Mouse (Mus musculus) midbrain, embryonic 13.5 days (tissue): ENCODE results near the gene Smim13. TPM values are rescaled to one million over a fixed set of nuclear protein-coding genes. Genes with fewer than 3 reads are reported as not detected.
A peak's percentile ranks its signal among the peaks of the same experiment; 100 is the strongest.

Experiments used
- ATAC-seq: fragments of 200-750 bp; cut with Nextera tagmentation; 2 replicates; pipeline ENCODE4 v1.8.0; 2017; ENCODE audit warnings: mild to moderate bottlenecking, moderate TSS enrichment, moderate library complexity
- H3K27ac ChIP-seq: fragments of 300-500 bp; sonication (generic); 2 replicates; pipeline ENCODE4 v1.5.1; 2015; ENCODE audit warnings: inconsistent platforms, mild to moderate bottlenecking, moderate library complexity
- H3K27me3 ChIP-seq: fragments of 300-500 bp; sonication (generic); 2 replicates; pipeline ENCODE4 v1.6.1; 2015; ENCODE audit warnings: mild to moderate bottlenecking, inconsistent platforms
- H3K36me3 ChIP-seq: fragments of 300-500 bp; sonication (generic); 2 replicates; pipeline ENCODE4 v1.6.1; 2015; ENCODE audit warnings: mild to moderate bottlenecking, inconsistent platforms
- H3K4me1 ChIP-seq: fragments of 300-500 bp; sonication (generic); replicated peaks from 2 replicates; pipeline ENCODE4 v1.6.1; 2015; ENCODE audit warnings: inconsistent platforms
- H3K4me2 ChIP-seq: fragments of 300-500 bp; sonication (generic); replicated peaks from 2 replicates; pipeline ENCODE4 v1.6.1; 2015; ENCODE audit warnings: moderate library complexity, mild to moderate bottlenecking, inconsistent platforms
- H3K4me3 ChIP-seq: fragments of 300-500 bp; sonication (generic); replicated peaks from 2 replicates; pipeline ENCODE4 v1.5.1; 2015; ENCODE audit warnings: mild to moderate bottlenecking, inconsistent platforms
- H3K9ac ChIP-seq: fragments of 300-500 bp; sonication (generic); replicated peaks from 2 replicates; pipeline ENCODE4 v1.6.1; 2015; ENCODE audit warnings: mild to moderate bottlenecking, inconsistent platforms
- H3K9me3 ChIP-seq: fragments of 300-500 bp; sonication (generic); 2 replicates; pipeline ENCODE4 v1.6.1; 2016; ENCODE audit warnings: mild to moderate bottlenecking, inconsistent platforms
- WGBS: fragments of 180-500 bp; shearing (Covaris S2); methylation state at CpG from one replicate; pipeline ENCODE4 v1.1.7; 2015; 5-methylcytosine and 5-hydroxymethylcytosine counted together
- polyA plus RNA-seq: library from polyadenylated mRNA; unstranded; fragments of >200 nt; fragmentation: Nextera tagmentation; extraction: Ambion mirVana; gene quantifications from 2 replicates; pipeline ENCODE4 v1.2.1, GENCODE M21; 2015

Smim13 gene
- polyA plus RNA-seq, 1 experiment from 2014 or later = 16.2 TPM

GRCm38 (mm10) chr13:41267827-41268408 is 18.3 kb downstream of the Smim13 start:
- Histone ChIP-seq H3K4me2 (no peak overlapping the region), H3K4me1 (peaks cover 5% of the 10 kb centered on the region), H3K27me3 (no peaks in the 10 kb centered on the region), H3K27ac (no peak overlapping the region), H3K36me3 (peaks cover 5% of the 10 kb centered on the region), H3K9ac (no peak overlapping the region), H3K9me3 (peaks cover 3% of the 10 kb centered on the region; the same call in 1 of the 2 replicates), H3K4me3 (no peak overlapping the region)
- 29% methylated on average over 7 of the region's 7 CpGs for WGBS
- ATAC-seq = 0 out of 2 replicates have a peak, but pooled peaks have one; percentile 45

GRCm38 (mm10) chr13:41273927-41274650 is 24.4 kb downstream of the Smim13 start, which contains the start of gene Gm17364:
Gene Gm17364 (minus strand): TSS chr13:41273977.
- Histone ChIP-seq H3K9me3 (no peaks in the 10 kb centered on the region), H3K4me1 (no peaks in the 10 kb centered on the region), H3K4me3 (no peak within 1 kb of the TSS), H3K27ac (no peak within 1 kb of the TSS), H3K27me3 (no peaks in the 10 kb centered on the region), H3K4me2 (no peak within 1 kb of the TSS), H3K36me3 (peaks cover 12% of the 10 kb centered on the region), H3K9ac (no peak within 1 kb of the TSS)
- 96% methylated on average over 10 of the region's 10 CpGs for WGBS
- ATAC-seq = no peak

- ATAC-seq = no peak
- H3K9me3 ChIP-seq = no peaks in the 10 kb centered on the region
- H3K27ac ChIP-seq = no peak overlapping the region
- peaks cover 3% of the 10 kb centered on the region; the same call in 1 of the 2 replicates for H3K27me3 ChIP-seq
- no peaks in the 10 kb centered on the region for H3K36me3 ChIP-seq
- H3K4me2 ChIP-seq = no peak overlapping the region
- no peak overlapping the region for H3K4me3 ChIP-seq
- H3K9ac ChIP-seq = no peak overlapping the region
- no peaks in the 10 kb centered on the region for H3K4me1 ChIP-seq
- WGBS = 79% methylated on average over 5 of the region's 5 CpGs
These were observed 31.1 kb downstream of the Smim13 start for GRCm38 (mm10) chr13:41280696-41281095.

GRCm38 (mm10) chr13:41283256-41283655 is 33.6 kb downstream of the Smim13 start:
- Histone ChIP-seq H3K4me1 (no peaks in the 10 kb centered on the region), H3K36me3 (no peaks in the 10 kb centered on the region), H3K9ac (no peak overlapping the region), H3K4me3 (no peak overlapping the region), H3K27ac (no peak overlapping the region), H3K27me3 (peaks cover 3% of the 10 kb centered on the region; the same call in 1 of the 2 replicates), H3K9me3 (no peaks in the 10 kb centered on the region), H3K4me2 (no peak overlapping the region)
- ATAC-seq = peak; percentile 60; the same call in 1 of the 2 replicates
- 28% methylated on average over 5 of the region's 5 CpGs for WGBS

GRCm38 (mm10) chr13:41285448-41285847 is 35.8 kb downstream of the Smim13 start:
- no peak overlapping the region for H3K9ac ChIP-seq
- peaks cover 3% of the 10 kb centered on the region; the same call in 1 of the 2 replicates for H3K27me3 ChIP-seq
- no peak for ATAC-seq
- 80% methylated on average over 4 of the region's 4 CpGs for WGBS
- H3K4me3 ChIP-seq = no peak overlapping the region
- H3K27ac ChIP-seq = no peak overlapping the region
- no peak overlapping the region for H3K4me2 ChIP-seq
- no peaks in the 10 kb centered on the region for H3K9me3 ChIP-seq
- H3K4me1 ChIP-seq = no peaks in the 10 kb centered on the region
- H3K36me3 ChIP-seq = no peaks in the 10 kb centered on the region

- H3K4me3 ChIP-seq = no peak overlapping the region
- no peak for ATAC-seq
- H3K4me2 ChIP-seq = no peak overlapping the region
- 81% methylated on average over 3 of the region's 3 CpGs for WGBS
- no peaks in the 10 kb centered on the region for H3K36me3 ChIP-seq
- peaks cover 3% of the 10 kb centered on the region; the same call in 1 of the 2 replicates for H3K27me3 ChIP-seq
- H3K27ac ChIP-seq = no peak overlapping the region
- no peaks in the 10 kb centered on the region for H3K9me3 ChIP-seq
- no peaks in the 10 kb centered on the region for H3K4me1 ChIP-seq
- H3K9ac ChIP-seq = no peak overlapping the region
These were observed 36.6 kb downstream of the Smim13 start for GRCm38 (mm10) chr13:41286285-41286684.

- H3K9me3 ChIP-seq = no peaks in the 10 kb centered on the region
- peaks cover 8% of the 10 kb centered on the region; the same call in 1 of the 2 replicates for H3K4me1 ChIP-seq
- no peak overlapping the region for H3K27ac ChIP-seq
- no peak overlapping the region for H3K4me3 ChIP-seq
- ATAC-seq = no peak
- H3K36me3 ChIP-seq = no peaks in the 10 kb centered on the region
- no peak overlapping the region for H3K9ac ChIP-seq
- WGBS = 88% methylated on average over 4 of the region's 4 CpGs
- no peak overlapping the region for H3K4me2 ChIP-seq
- no peaks in the 10 kb centered on the region for H3K27me3 ChIP-seq
These were observed 41.9 kb downstream of the Smim13 start for GRCm38 (mm10) chr13:41291466-41291974.

GRCm38 (mm10) chr13:41293595-41293994 is 44.0 kb downstream of the Smim13 start:
- Histone ChIP-seq H3K4me3 (no peak overlapping the region), H3K9me3 (no peaks in the 10 kb centered on the region), H3K4me2 (no peak overlapping the region), H3K36me3 (no peaks in the 10 kb centered on the region), H3K27me3 (no peaks in the 10 kb centered on the region), H3K4me1 (peaks cover 8% of the 10 kb centered on the region; the same call in 1 of the 2 replicates), H3K9ac (no peak overlapping the region), H3K27ac (no peak overlapping the region)
- ATAC-seq = no peak
- WGBS = 43% methylated on average over 5 of the region's 5 CpGs

GRCm38 (mm10) chr13:41295886-41296285 is 46.2 kb downstream of the Smim13 start:
- no peaks in the 10 kb centered on the region for H3K36me3 ChIP-seq
- no peak for ATAC-seq
- 82% methylated on average over 6 of the region's 6 CpGs for WGBS
- H3K4me3 ChIP-seq = no peak overlapping the region
- no peak overlapping the region for H3K4me2 ChIP-seq
- H3K4me1 ChIP-seq = peaks cover 17% of the 10 kb centered on the region
- H3K27me3 ChIP-seq = no peaks in the 10 kb centered on the region
- no peaks in the 10 kb centered on the region for H3K9me3 ChIP-seq
- no peak overlapping the region for H3K27ac ChIP-seq
- no peak overlapping the region for H3K9ac ChIP-seq

- Histone ChIP-seq H3K4me1 (peaks cover 17% of the 10 kb centered on the region), H3K27ac (no peak overlapping the region), H3K9me3 (no peaks in the 10 kb centered on the region), H3K36me3 (no peaks in the 10 kb centered on the region), H3K4me2 (no peak overlapping the region), H3K9ac (no peak overlapping the region), H3K27me3 (no peaks in the 10 kb centered on the region), H3K4me3 (no peak overlapping the region)
- WGBS = 54% methylated on average over 10 of the region's 10 CpGs
- peak; percentile 53; the same call in 1 of the 2 replicates for ATAC-seq
These were observed 46.8 kb downstream of the Smim13 start for GRCm38 (mm10) chr13:41296396-41296795.

GRCm38 (mm10) chr13:41298533-41298932 is 48.9 kb downstream of the Smim13 start:
- no peak overlapping the region for H3K27ac ChIP-seq
- H3K4me2 ChIP-seq = no peak overlapping the region
- WGBS = 49% methylated on average over 2 of the region's 2 CpGs
- no peak for ATAC-seq
- H3K27me3 ChIP-seq = no peaks in the 10 kb centered on the region
- no peaks in the 10 kb centered on the region for H3K9me3 ChIP-seq
- no peak overlapping the region for H3K9ac ChIP-seq
- H3K4me1 ChIP-seq = peaks cover 17% of the 10 kb centered on the region
- H3K36me3 ChIP-seq = no peaks in the 10 kb centered on the region
- no peak overlapping the region for H3K4me3 ChIP-seq

- 30% methylated on average over 5 of the region's 5 CpGs for WGBS
- no peak overlapping the region for H3K4me3 ChIP-seq
- peaks cover 17% of the 10 kb centered on the region for H3K4me1 ChIP-seq
- H3K27ac ChIP-seq = no peak overlapping the region
- no peaks in the 10 kb centered on the region for H3K27me3 ChIP-seq
- H3K36me3 ChIP-seq = no peaks in the 10 kb centered on the region
- H3K4me2 ChIP-seq = no peak overlapping the region
- H3K9ac ChIP-seq = no peak overlapping the region
- H3K9me3 ChIP-seq = no peaks in the 10 kb centered on the region
- no peak for ATAC-seq
These were observed 49.4 kb downstream of the Smim13 start for GRCm38 (mm10) chr13:41298996-41299395.
